Mouse (Mus musculus): ENCODE results near the gene Ubap2. TPM values are rescaled to one million over a fixed set of nuclear protein-coding genes. Genes with fewer than 3 reads are reported as not detected.

Ubap2 gene
- polyA plus RNA-seq, 1 experiment from 2014 or later: 57.0 TPM

- no peaks in the 10 kb centered on the region for H3K4me1 ChIP-seq (replicated peaks; ENCODE audit: control insufficient read depth, insufficient read depth, low read length)
- no peaks in the 10 kb centered on the region for H3K9me3 ChIP-seq (ENCODE audit: control insufficient read depth, low read length)
- H3K36me3 ChIP-seq (ENCODE audit: control insufficient read depth, insufficient read depth, low read length): peaks cover 34% of the 10 kb centered on the region
- no peak for ATAC-seq (ENCODE audit: low read depth)
- H3K4me2 ChIP-seq (ENCODE audit: low read depth, low read length): no peak overlapping the region
- no peak overlapping the region for H3K27ac ChIP-seq (ENCODE audit: low read length)
- H3K4me3 ChIP-seq (ENCODE audit: low read length): no peak overlapping the region
- no peak overlapping the region for H3K9ac ChIP-seq (ENCODE audit: low read length)
- no peaks in the 10 kb centered on the region for H3K27me3 ChIP-seq (ENCODE audit: control insufficient read depth, insufficient read depth, low read depth, low read length)
- WGBS: 45% methylated on average over 3 of the region's 3 CpGs
Observed at GRCm38 (mm10) chr4:41304302-41304701, 29.4 kb upstream of the Ubap2 start.

- no peak for ATAC-seq (ENCODE audit: low read depth)
- WGBS: 88% methylated on average over 7 of the region's 7 CpGs
- Histone ChIP-seq H3K27ac (ENCODE audit: low read length) (no peak overlapping the region), H3K9me3 (ENCODE audit: control insufficient read depth, low read length) (no peaks in the 10 kb centered on the region), H3K36me3 (ENCODE audit: control insufficient read depth, insufficient read depth, low read length) (peaks cover 41% of the 10 kb centered on the region), H3K4me2 (ENCODE audit: low read depth, low read length) (no peak overlapping the region), H3K4me1 (replicated peaks; ENCODE audit: control insufficient read depth, insufficient read depth, low read length) (no peaks in the 10 kb centered on the region), H3K27me3 (ENCODE audit: control insufficient read depth, insufficient read depth, low read depth, low read length) (no peaks in the 10 kb centered on the region), H3K9ac (ENCODE audit: low read length) (no peak overlapping the region), H3K4me3 (ENCODE audit: low read length) (no peak overlapping the region)
Observed at GRCm38 (mm10) chr4:41303671-41304070, 28.7 kb upstream of the Ubap2 start.

GRCm38 (mm10) chr4:41298976-41299375 is 24.0 kb upstream of the Ubap2 start:
- no peak for ATAC-seq (ENCODE audit: low read depth)
- 91% methylated on average over 5 of the region's 5 CpGs for WGBS
- no peak overlapping the region for H3K9ac ChIP-seq (ENCODE audit: low read length)

GRCm38 (mm10) chr4:41295960-41296359 is 21.0 kb upstream of the Ubap2 start:
- 93% methylated on average over 7 of the region's 7 CpGs for WGBS
- ATAC-seq (ENCODE audit: low read depth): no peak
- H3K4me1 ChIP-seq (replicated peaks; ENCODE audit: control insufficient read depth, insufficient read depth, low read length): no peaks in the 10 kb centered on the region
- H3K27ac ChIP-seq (ENCODE audit: low read length): no peak overlapping the region
- H3K4me3 ChIP-seq (ENCODE audit: low read length): no peak overlapping the region
- no peak overlapping the region for H3K4me2 ChIP-seq (ENCODE audit: low read depth, low read length)
- no peaks in the 10 kb centered on the region for H3K27me3 ChIP-seq (ENCODE audit: control insufficient read depth, insufficient read depth, low read depth, low read length)
- H3K9ac ChIP-seq (ENCODE audit: low read length): no peak overlapping the region
- H3K9me3 ChIP-seq (ENCODE audit: control insufficient read depth, low read length): no peaks in the 10 kb centered on the region
- H3K36me3 ChIP-seq (ENCODE audit: control insufficient read depth, insufficient read depth, low read length): peaks cover 71% of the 10 kb centered on the region

More at GRCm38 (mm10) chr4:41298976-41299375, 24.0 kb upstream of the Ubap2 start:
- peaks cover 62% of the 10 kb centered on the region for H3K36me3 ChIP-seq (ENCODE audit: control insufficient read depth, insufficient read depth, low read length)
- no peak overlapping the region for H3K27ac ChIP-seq (ENCODE audit: low read length)
- no peaks in the 10 kb centered on the region for H3K27me3 ChIP-seq (ENCODE audit: control insufficient read depth, insufficient read depth, low read depth, low read length)
- H3K4me3 ChIP-seq (ENCODE audit: low read length): no peak overlapping the region
- H3K4me1 ChIP-seq (replicated peaks; ENCODE audit: control insufficient read depth, insufficient read depth, low read length): no peaks in the 10 kb centered on the region
- H3K4me2 ChIP-seq (ENCODE audit: low read depth, low read length): no peak overlapping the region
- no peaks in the 10 kb centered on the region for H3K9me3 ChIP-seq (ENCODE audit: control insufficient read depth, low read length)

- H3K9ac ChIP-seq (ENCODE audit: low read length): no peak overlapping the region
- no peaks in the 10 kb centered on the region for H3K4me1 ChIP-seq (replicated peaks; ENCODE audit: control insufficient read depth, insufficient read depth, low read length)
- H3K36me3 ChIP-seq (ENCODE audit: control insufficient read depth, insufficient read depth, low read length): peaks cover 70% of the 10 kb centered on the region
- H3K27me3 ChIP-seq (ENCODE audit: control insufficient read depth, insufficient read depth, low read depth, low read length): no peaks in the 10 kb centered on the region
- no peak overlapping the region for H3K4me2 ChIP-seq (ENCODE audit: low read depth, low read length)
- H3K9me3 ChIP-seq (ENCODE audit: control insufficient read depth, low read length): no peaks in the 10 kb centered on the region
- H3K27ac ChIP-seq (ENCODE audit: low read length): no peak overlapping the region
- no peak overlapping the region for H3K4me3 ChIP-seq (ENCODE audit: low read length)
- no peak for ATAC-seq (ENCODE audit: low read depth)
- WGBS: 90% methylated on average over 11 of the region's 11 CpGs
Observed at GRCm38 (mm10) chr4:41295507-41295906, 20.6 kb upstream of the Ubap2 start.

GRCm38 (mm10) chr4:41293907-41294306 is 19.0 kb upstream of the Ubap2 start:
- H3K9me3 ChIP-seq (ENCODE audit: control insufficient read depth, low read length): no peaks in the 10 kb centered on the region
- no peaks in the 10 kb centered on the region for H3K4me1 ChIP-seq (replicated peaks; ENCODE audit: control insufficient read depth, insufficient read depth, low read length)
- no peak overlapping the region for H3K9ac ChIP-seq (ENCODE audit: low read length)
- no peaks in the 10 kb centered on the region for H3K27me3 ChIP-seq (ENCODE audit: control insufficient read depth, insufficient read depth, low read depth, low read length)
- no peak overlapping the region for H3K27ac ChIP-seq (ENCODE audit: low read length)
- WGBS: 81% methylated on average over 4 of the region's 4 CpGs
- H3K4me3 ChIP-seq (ENCODE audit: low read length): no peak overlapping the region
- no peak overlapping the region for H3K4me2 ChIP-seq (ENCODE audit: low read depth, low read length)
- no peak for ATAC-seq (ENCODE audit: low read depth)
- H3K36me3 ChIP-seq (ENCODE audit: control insufficient read depth, insufficient read depth, low read length): peaks cover 62% of the 10 kb centered on the region

- Histone ChIP-seq H3K36me3 (ENCODE audit: control insufficient read depth, insufficient read depth, low read length) (peaks cover 36% of the 10 kb centered on the region), H3K9ac (ENCODE audit: low read length) (no peak overlapping the region), H3K4me1 (replicated peaks; ENCODE audit: control insufficient read depth, insufficient read depth, low read length) (0 out of 2 replicates have a peak, but pooled peaks cover 2% of the 10 kb centered on the region), H3K27me3 (ENCODE audit: control insufficient read depth, insufficient read depth, low read depth, low read length) (no peaks in the 10 kb centered on the region), H3K9me3 (ENCODE audit: control insufficient read depth, low read length) (no peaks in the 10 kb centered on the region), H3K4me2 (ENCODE audit: low read depth, low read length) (no peak overlapping the region), H3K4me3 (ENCODE audit: low read length) (no peak overlapping the region), H3K27ac (ENCODE audit: low read length) (no peak overlapping the region)
- ATAC-seq (ENCODE audit: low read depth): no peak
- 76% methylated on average over 7 of the region's 7 CpGs for WGBS
Observed at GRCm38 (mm10) chr4:41289802-41290201, 14.9 kb upstream of the Ubap2 start.

GRCm38 (mm10) chr4:41286420-41286819 is 11.5 kb upstream of the Ubap2 start:
- Histone ChIP-seq H3K4me3 (ENCODE audit: low read length) (no peak overlapping the region), H3K4me1 (replicated peaks; ENCODE audit: control insufficient read depth, insufficient read depth, low read length) (0 out of 2 replicates have a peak, but pooled peaks cover 5% of the 10 kb centered on the region), H3K27me3 (ENCODE audit: control insufficient read depth, insufficient read depth, low read depth, low read length) (no peaks in the 10 kb centered on the region), H3K36me3 (ENCODE audit: control insufficient read depth, insufficient read depth, low read length) (peaks cover 8% of the 10 kb centered on the region; the same call in 1 of the 2 replicates), H3K9me3 (ENCODE audit: control insufficient read depth, low read length) (no peaks in the 10 kb centered on the region), H3K9ac (ENCODE audit: low read length) (no peak overlapping the region), H3K27ac (ENCODE audit: low read length) (no peak overlapping the region), H3K4me2 (ENCODE audit: low read depth, low read length) (no peak overlapping the region)
- no peak for ATAC-seq (ENCODE audit: low read depth)
- 19% methylated on average over 3 of the region's 3 CpGs for WGBS

- ATAC-seq (ENCODE audit: low read depth): peak; percentile 86
- Histone ChIP-seq H3K27ac (ENCODE audit: low read length) (peak overlapping the region; percentile 80), H3K27me3 (ENCODE audit: control insufficient read depth, insufficient read depth, low read depth, low read length) (no peaks in the 10 kb centered on the region), H3K4me1 (replicated peaks; ENCODE audit: control insufficient read depth, insufficient read depth, low read length) (0 out of 2 replicates have a peak, but pooled peaks cover 5% of the 10 kb centered on the region), H3K36me3 (ENCODE audit: control insufficient read depth, insufficient read depth, low read length) (no peaks in the 10 kb centered on the region), H3K4me2 (ENCODE audit: low read depth, low read length) (no peak overlapping the region), H3K9ac (ENCODE audit: low read length) (no peak overlapping the region), H3K9me3 (ENCODE audit: control insufficient read depth, low read length) (no peaks in the 10 kb centered on the region), H3K4me3 (ENCODE audit: low read length) (no peak overlapping the region)
- WGBS: 69% methylated on average over 2 of the region's 2 CpGs
Observed at GRCm38 (mm10) chr4:41284087-41284486, 9.1 kb upstream of the Ubap2 start.

GRCm38 (mm10) chr4:41275927-41276326 is 983 bp upstream of the Ubap2 start:
- H3K27me3 ChIP-seq (ENCODE audit: control insufficient read depth, insufficient read depth, low read depth, low read length): no peaks in the 10 kb centered on the region
- no peaks in the 10 kb centered on the region for H3K36me3 ChIP-seq (ENCODE audit: control insufficient read depth, insufficient read depth, low read length)
- H3K27ac ChIP-seq (ENCODE audit: low read length): peak overlapping the region; percentile 95
- H3K4me2 ChIP-seq (ENCODE audit: low read depth, low read length): peak overlapping the region; percentile 67
- H3K4me1 ChIP-seq (replicated peaks; ENCODE audit: control insufficient read depth, insufficient read depth, low read length): peaks cover 19% of the 10 kb centered on the region
- H3K4me3 ChIP-seq (ENCODE audit: low read length): peak overlapping the region; percentile 75
- ATAC-seq (ENCODE audit: low read depth): no peak
- no peaks in the 10 kb centered on the region for H3K9me3 ChIP-seq (ENCODE audit: control insufficient read depth, low read length)
- peak overlapping the region; percentile 92 for H3K9ac ChIP-seq (ENCODE audit: low read length)
- WGBS: 53% methylated on average over 5 of the region's 5 CpGs
